27 mouse cellular contexts compared by ENCODE assay signal in genomic region chr9:105387403-105387802, GRCm38 (mm10). TPM values are rescaled to one million over a fixed set of nuclear protein-coding genes. Genes with fewer than 3 reads are reported as not detected.
"Had no signal": no experiment of that assay in that cellular context is flagged by ENCODE, and none has a peak within 500 bp of the region (broad histone marks: within the 10 kb centered on the region; RNA-seq: fewer than 3 reads in every experiment).

No protein-coding gene starts in this region.

- H3K9ac ChIP-seq: embryonic facial prominence, embryonic 12.5 days; embryonic facial prominence, embryonic 13.5 days; embryonic facial prominence, embryonic 15.5 days; forebrain, embryonic 12.5 days; forebrain, embryonic 13.5 days; forebrain, embryonic 15.5 days; forebrain, postnatal 0 days had no signal

- H3K4me1 ChIP-seq: embryonic facial prominence, embryonic 10.5 days; embryonic facial prominence, embryonic 12.5 days; embryonic facial prominence, embryonic 13.5 days; embryonic facial prominence, embryonic 15.5 days; forebrain, embryonic 10.5 days; forebrain, embryonic 12.5 days; forebrain, embryonic 13.5 days; forebrain, embryonic 15.5 days; heart, embryonic 10.5 days had no signal

- DNase-seq: cerebellum, adult 9-10 months; cerebellum, adult 9-11 months; cerebellum, postnatal 14 days; cerebellum, postnatal 25 days; cerebellum, postnatal 36 days; embryo, embryonic 11 days; forebrain, postnatal 0 days; gastrocnemius, adult 2 months; gastrocnemius, postnatal 10 days; gastrocnemius, postnatal 25 days; gastrocnemius, postnatal 36 days; heart, adult 18-20 months; heart, adult 2 months had no signal

- H3K36me3 ChIP-seq: embryonic facial prominence, embryonic 10.5 days; embryonic facial prominence, embryonic 12.5 days; embryonic facial prominence, embryonic 13.5 days; embryonic facial prominence, embryonic 15.5 days; forebrain, embryonic 10.5 days; forebrain, embryonic 12.5 days; forebrain, embryonic 15.5 days; heart, embryonic 10.5 days had no signal

- H3K4me2 ChIP-seq: embryonic facial prominence, embryonic 12.5 days; embryonic facial prominence, embryonic 13.5 days; embryonic facial prominence, embryonic 15.5 days; forebrain, embryonic 12.5 days; forebrain, embryonic 13.5 days; forebrain, embryonic 15.5 days had no signal

- H3K27ac ChIP-seq: embryonic facial prominence, embryonic 10.5 days; embryonic facial prominence, embryonic 12.5 days; embryonic facial prominence, embryonic 13.5 days; embryonic facial prominence, embryonic 15.5 days; forebrain, embryonic 10.5 days; forebrain, embryonic 12.5 days; forebrain, embryonic 13.5 days; forebrain, embryonic 15.5 days; gastrocnemius, adult 2 months; heart, adult 2 months; heart, embryonic 10.5 days had no signal

- H3K4me3 ChIP-seq: embryonic facial prominence, embryonic 10.5 days; embryonic facial prominence, embryonic 12.5 days; embryonic facial prominence, embryonic 13.5 days; embryonic facial prominence, embryonic 15.5 days; erythroblast, embryonic 14.5 days; forebrain, embryonic 10.5 days; forebrain, embryonic 12.5 days; forebrain, embryonic 13.5 days; forebrain, embryonic 15.5 days; gastrocnemius, adult 2 months; heart, adult 2 months; heart, embryonic 10.5 days had no signal

- H3K27me3 ChIP-seq: embryonic facial prominence, embryonic 12.5 days; embryonic facial prominence, embryonic 13.5 days; embryonic facial prominence, embryonic 15.5 days; forebrain, embryonic 12.5 days; forebrain, embryonic 15.5 days had no signal

- H3K9me3 ChIP-seq: embryonic facial prominence, embryonic 10.5 days; embryonic facial prominence, embryonic 12.5 days; embryonic facial prominence, embryonic 13.5 days; embryonic facial prominence, embryonic 15.5 days; forebrain, embryonic 10.5 days; forebrain, embryonic 12.5 days; forebrain, embryonic 13.5 days; forebrain, embryonic 15.5 days; heart, embryonic 10.5 days had no signal

RNA-seq across cellular contexts. Expression of gene Nek11, which starts 7.9 kb away (rescaled TPM):
- total RNA-seq: common myeloid progenitor, adult 5-6 weeks; gastrocnemius, adult 2 months; gastrocnemius, adult 8-10 months; gastrocnemius, postnatal 25 days; gastrocnemius, postnatal 36 days; granulocyte monocyte progenitor cell, adult 5-6 weeks; heart, adult 18-20 months; heart, adult 2 months; heart, adult 8-10 months had no signal
- polyA plus RNA-seq: erythroblast, embryonic 14.5 days had no signal
